Mouse (Mus musculus): Measurements from ENCODE around the gene Pigk.

DNA sequence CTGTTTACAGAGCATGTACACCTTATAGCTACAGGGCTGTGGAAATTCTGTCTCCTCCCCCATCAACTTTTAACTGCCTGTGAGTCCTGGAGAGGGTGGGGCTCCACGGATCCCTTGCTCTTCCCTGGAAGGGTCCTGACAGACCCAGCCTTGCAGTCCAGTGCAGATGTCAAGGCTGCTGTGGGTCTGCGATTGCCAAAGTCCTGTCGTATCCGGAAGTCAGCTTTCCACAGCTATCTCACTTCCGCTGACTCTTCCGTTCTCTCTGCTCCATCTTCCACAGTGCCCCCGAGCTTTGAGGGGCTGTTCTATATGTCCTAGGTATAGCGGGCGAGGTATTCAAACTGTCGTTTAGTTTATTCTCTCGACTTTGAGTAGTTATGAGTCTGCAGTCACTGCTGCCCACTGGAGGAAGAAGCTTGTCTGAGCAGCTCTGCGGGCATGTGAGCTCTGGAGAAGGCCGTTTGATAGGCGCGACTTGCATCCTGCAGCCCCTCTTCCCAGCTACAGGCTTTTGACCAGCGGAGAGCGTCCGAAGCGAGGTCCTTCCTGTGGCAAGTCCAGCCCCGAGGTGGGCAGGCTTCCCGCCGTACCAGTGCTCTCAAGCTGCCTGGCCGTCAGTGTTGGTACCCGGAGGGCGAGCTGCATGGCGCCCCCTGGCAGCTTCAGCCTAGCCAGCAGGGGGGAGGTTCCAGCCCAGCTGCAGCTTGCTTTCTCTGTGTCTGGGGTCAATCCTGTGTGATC is 49.4 kb downstream of the Pigk start:
- no peak for TF ChIP-seq EP300 (IDR thresholded peaks at IDR 0.05)
- peak; percentile 78 for TF ChIP-seq CTCF (IDR thresholded peaks at IDR 0.05)
